Mouse (Mus musculus) hindbrain, postnatal 0 days (tissue): ENCODE data around the gene Slc22a14. TPM values are rescaled to one million over a fixed set of nuclear protein-coding genes. Genes with fewer than 3 reads are reported as not detected.

Experiments used
- ATAC-seq: fragments of 200-750 bp; cut with Nextera tagmentation; 2 replicates; pipeline ENCODE4 v1.8.0; 2017; ENCODE audit warnings: mild to moderate bottlenecking, moderate TSS enrichment, moderate library complexity
- DNase-seq: peaks from one replicate; pipeline ENCODE4 v3.0.0-alpha.2; 2015; ENCODE audit warnings: low spot score
- H3K27ac ChIP-seq: fragments of 300-500 bp; sonication (generic); 2 replicates; pipeline ENCODE4 v1.5.1; 2014; ENCODE audit warnings: mild to moderate bottlenecking
- H3K27me3 ChIP-seq: fragments of 300-500 bp; sonication (generic); 2 replicates; pipeline ENCODE4 v1.6.1; 2014; ENCODE audit warnings: low read length, mixed read lengths; ENCODE audit not compliant: insufficient read depth
- H3K36me3 ChIP-seq: fragments of 300-500 bp; sonication (generic); 2 replicates; pipeline ENCODE4 v1.6.1; 2014; ENCODE audit warnings: low read length, mixed read lengths; ENCODE audit not compliant: insufficient read depth
- H3K4me1 ChIP-seq: fragments of 300-500 bp; sonication (generic); 2 replicates; pipeline ENCODE4 v1.6.1; 2014; ENCODE audit warnings: antibody characterized with exemption, low read length, mixed read lengths; ENCODE audit not compliant: insufficient read depth
- H3K4me2 ChIP-seq: fragments of 300-500 bp; sonication (generic); 2 replicates; pipeline ENCODE4 v1.6.1; 2014; ENCODE audit warnings: low read depth, mild to moderate bottlenecking, low read length, moderate library complexity, mixed read lengths
- H3K4me3 ChIP-seq: fragments of 300-500 bp; sonication (generic); 2 replicates; pipeline ENCODE4 v1.5.1; 2014; ENCODE audit warnings: low read length
- H3K9ac ChIP-seq: fragments of 300-500 bp; sonication (generic); replicated peaks from 2 replicates; pipeline ENCODE4 v1.6.1; 2014; ENCODE audit warnings: mild to moderate bottlenecking, low read length, moderate library complexity, mixed read lengths
- H3K9me3 ChIP-seq: fragments of 300-500 bp; sonication (generic); 2 replicates; pipeline ENCODE4 v1.6.1; 2016; ENCODE audit warnings: low read length, mixed read lengths
- CTCF ChIP-seq: IDR thresholded peaks from 2 replicates; pipeline ENCODE4 v1.5.1; 2016; ENCODE audit warnings: antibody characterized with exemption, control low read depth, low read depth
- WGBS: fragments of 180-500 bp; shearing (Covaris S2); extraction: QIAGEN DNeasy Blood & Tissue Kit; methylation state at CpG from one replicate; pipeline ENCODE4 v1.1.7; 2014; 5-methylcytosine and 5-hydroxymethylcytosine counted together
- polyA plus RNA-seq: library from polyadenylated mRNA; unstranded; fragments of >200 nt; fragmentation: Nextera tagmentation; extraction: Ambion mirVana; gene quantifications from 2 replicates; pipeline ENCODE4 v1.2.1, GENCODE M21; 2015
- total RNA-seq: library from RNA; depleted of rRNA; stranded (reverse); fragments of >200 nt; gene quantifications from 2 replicates; pipeline ENCODE4 v1.2.3, GENCODE M21; 2014; rRNA removed

The Slc22a14 gene
- total RNA-seq (not detected in 2 replicates), polyA plus RNA-seq (0.14 TPM in 1 of 2 replicates, not detected in the other)

DNA sequence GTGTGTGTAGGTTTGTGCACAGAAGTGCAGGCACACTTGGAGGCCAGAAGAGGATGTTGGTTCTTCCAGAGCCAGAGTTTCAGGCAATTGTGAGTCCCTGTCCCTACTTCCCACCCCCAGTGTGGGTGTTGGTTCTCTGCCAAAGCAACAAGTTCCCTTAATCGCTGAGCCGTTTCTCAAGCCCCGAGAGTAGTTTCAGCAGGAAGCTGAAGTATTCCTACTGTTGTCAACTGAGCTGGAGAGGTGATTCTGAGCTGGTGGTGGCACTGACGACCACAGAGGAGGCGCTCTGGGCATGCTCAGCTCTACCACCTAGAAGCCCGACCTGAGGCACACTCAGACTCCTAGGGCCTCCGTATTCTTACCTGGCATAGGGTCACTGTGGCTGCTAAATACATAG lies at the start of gene Slc22a14:
Gene Slc22a14, minus strand, starts transcription at position 270 of the 400 bp plus-strand sequence.
- DNase-seq (no peak), ATAC-seq (no peak)
- no peaks in the 10 kb centered on the region for H3K27me3 ChIP-seq
- TF ChIP-seq CTCF: no peak
- no peaks in the 10 kb centered on the region for H3K4me1 ChIP-seq
- 62% methylated on average over 7 of the region's 7 CpGs for WGBS
- H3K9ac ChIP-seq: no peak within 1 kb of the TSS
- H3K4me3 ChIP-seq: no peak within 1 kb of the TSS
- H3K4me2 ChIP-seq: no peak within 1 kb of the TSS
- no peak within 1 kb of the TSS for H3K27ac ChIP-seq
- no peaks in the 10 kb centered on the region for H3K36me3 ChIP-seq
- H3K9me3 ChIP-seq: no peaks in the 10 kb centered on the region

GRCm38 (mm10) chr9:119409864-119410263 lies 44.5 kb upstream of the Slc22a14 start:
- Histone ChIP-seq H3K36me3 (no peaks in the 10 kb centered on the region), H3K4me1 (peaks cover 5% of the 10 kb centered on the region; the same call in 1 of the 2 replicates), H3K4me2 (no peak overlapping the region), H3K9me3 (no peaks in the 10 kb centered on the region), H3K4me3 (no peak overlapping the region), H3K27me3 (no peaks in the 10 kb centered on the region), H3K27ac (no peak overlapping the region), H3K9ac (no peak overlapping the region)
- ATAC-seq (no peak), DNase-seq (no peak)
- WGBS: 91% methylated on average over 5 of the region's 5 CpGs
- no peak for TF ChIP-seq CTCF

DNA sequence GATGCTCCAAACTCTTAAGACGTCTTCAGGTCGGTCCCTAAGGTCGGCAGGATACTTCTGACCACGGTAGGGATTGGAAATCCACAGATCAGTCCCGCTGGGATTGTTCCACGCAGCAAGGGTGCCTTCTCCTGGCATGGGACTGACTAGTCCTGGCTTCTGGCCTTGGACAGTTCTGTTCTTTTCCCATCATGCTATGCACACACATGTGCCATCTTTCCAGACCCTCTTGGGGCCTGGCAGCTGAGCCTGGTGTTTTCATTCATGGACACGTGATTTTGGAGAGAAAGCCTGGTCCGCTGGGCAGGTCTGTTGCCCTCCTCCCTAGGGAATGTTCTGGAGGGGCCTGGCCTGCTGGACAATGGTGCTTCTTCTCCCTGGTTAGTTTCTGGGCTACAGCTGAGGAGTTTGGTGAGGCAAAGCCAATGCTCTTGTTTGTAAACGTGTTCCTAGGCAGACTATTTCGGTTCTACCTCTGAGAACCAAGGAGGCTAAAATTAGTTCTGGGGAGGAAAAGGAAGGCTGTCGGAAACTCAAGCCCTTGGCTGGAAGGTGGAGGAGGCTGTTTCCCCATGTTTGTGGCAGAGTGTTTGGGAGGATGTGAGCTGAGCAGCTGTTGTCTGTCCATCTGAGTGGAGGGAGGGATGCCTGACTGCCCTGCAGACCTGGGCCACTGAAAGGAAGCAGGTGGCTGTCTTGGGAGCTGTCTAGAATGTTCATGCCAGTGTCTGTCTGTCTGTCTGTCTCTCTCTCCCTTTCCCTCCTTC lies 43.7 kb upstream of the Slc22a14 start:
- peaks cover 6% of the 10 kb centered on the region; the same call in 1 of the 2 replicates for H3K4me1 ChIP-seq

GRCm38 (mm10) chr9:119407884-119408283 lies 42.5 kb upstream of the Slc22a14 start:
- Histone ChIP-seq H3K9me3 (no peaks in the 10 kb centered on the region), H3K36me3 (no peaks in the 10 kb centered on the region), H3K9ac (no peak overlapping the region), H3K27ac (no peak overlapping the region), H3K4me1 (peaks cover 13% of the 10 kb centered on the region), H3K27me3 (no peaks in the 10 kb centered on the region), H3K4me3 (no peak overlapping the region), H3K4me2 (no peak overlapping the region)
- WGBS: 73% methylated on average over 15 of the region's 15 CpGs
- no peak for ATAC-seq
- no peak for TF ChIP-seq CTCF
- no peak for DNase-seq

More for the DNA sequence above, 43.7 kb upstream of the Slc22a14 start:
- Histone ChIP-seq H3K9ac (no peak overlapping the region), H3K4me3 (no peak overlapping the region), H3K4me2 (no peak overlapping the region), H3K36me3 (no peaks in the 10 kb centered on the region), H3K27me3 (no peaks in the 10 kb centered on the region), H3K9me3 (no peaks in the 10 kb centered on the region), H3K27ac (no peak overlapping the region)
- no peak for DNase-seq
- TF ChIP-seq CTCF: no peak
- WGBS: 70% methylated on average over 11 of the region's 11 CpGs
- ATAC-seq: no peak

- Histone ChIP-seq H3K36me3 (no peaks in the 10 kb centered on the region), H3K27ac (no peak overlapping the region), H3K27me3 (no peaks in the 10 kb centered on the region), H3K4me2 (peak overlapping the region; percentile 77), H3K9ac (peak overlapping the region; percentile 100), H3K4me1 (peaks cover 13% of the 10 kb centered on the region), H3K9me3 (no peaks in the 10 kb centered on the region), H3K4me3 (peak overlapping the region; percentile 75; the same call in 1 of the 2 replicates)
- no peak for DNase-seq
- ATAC-seq: no peak
- 51% methylated on average over 5 of the region's 5 CpGs for WGBS
- no peak for TF ChIP-seq CTCF
Measured at GRCm38 (mm10) chr9:119404090-119404489, 38.7 kb upstream of the Slc22a14 start.

DNA sequence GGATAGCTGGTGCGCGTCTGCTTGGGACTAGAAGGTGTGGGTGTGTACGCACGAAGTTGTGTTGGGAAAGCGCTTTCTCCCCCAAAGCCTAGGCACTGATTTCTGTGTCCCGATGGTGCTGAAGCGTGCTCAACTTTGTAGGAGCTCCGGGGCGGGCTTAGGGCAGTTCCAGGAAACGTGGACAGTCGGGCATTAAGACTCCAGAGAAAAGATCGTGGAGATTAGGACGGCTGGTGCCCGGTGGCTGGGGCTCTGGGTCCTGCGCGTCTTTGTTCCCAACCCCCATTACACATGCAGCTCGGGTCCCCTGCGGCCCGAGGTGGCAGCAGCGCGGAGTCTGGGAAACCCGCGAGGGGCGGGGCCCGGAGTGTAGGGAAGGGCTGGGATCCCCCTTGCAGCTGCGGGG lies 37.9 kb upstream of the Slc22a14 start:
- no peak; the same call in 1 of the 2 replicates for TF ChIP-seq CTCF
- under 1% methylated on average over 26 of the region's 26 CpGs for WGBS
- peaks cover 13% of the 10 kb centered on the region for H3K4me1 ChIP-seq
- no peaks in the 10 kb centered on the region for H3K9me3 ChIP-seq
- H3K9ac ChIP-seq: peak overlapping the region; percentile 100
- DNase-seq (peak; percentile 79), ATAC-seq (peak; percentile 25; the same call in 1 of the 2 replicates)
- H3K27ac ChIP-seq: peak overlapping the region; percentile 99
- H3K36me3 ChIP-seq: no peaks in the 10 kb centered on the region
- peak overlapping the region; percentile 75 for H3K4me3 ChIP-seq
- peak overlapping the region; percentile 77 for H3K4me2 ChIP-seq
- H3K27me3 ChIP-seq: no peaks in the 10 kb centered on the region
